Comparison of ENCODE assay signal across 32 mouse cellular contexts in the genomic region with DNA sequence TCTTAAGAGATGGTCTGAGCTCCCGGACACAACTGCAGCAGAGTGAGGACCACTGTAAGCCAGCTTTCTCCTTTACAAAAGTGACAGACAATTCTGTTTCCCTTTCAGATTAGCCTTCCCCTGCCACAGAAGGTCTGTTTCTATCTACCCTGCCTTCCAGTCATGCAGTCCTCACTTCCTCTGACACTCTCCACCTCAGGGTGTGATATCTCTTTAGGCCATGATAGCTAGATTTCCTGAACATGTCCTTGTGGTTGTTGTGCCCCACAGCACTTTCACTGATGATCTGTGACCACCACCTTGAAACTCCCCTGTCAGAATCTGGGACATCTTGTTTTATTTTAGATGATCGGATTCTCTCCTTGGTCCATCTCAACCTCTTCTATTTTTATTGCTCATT.
DNase-seq lines count a peak whose midpoint lies in the region; ATAC-seq lines count a peak whose summit lies in the region.
"Had no signal": no experiment of that assay in that cellular context is flagged by ENCODE, and none has a peak within 500 bp of the region (broad histone marks: within the 10 kb centered on the region; RNA-seq: fewer than 3 reads in every experiment).

No protein-coding gene starts in this region.

- H3K4me3 ChIP-seq in megakaryocyte, embryonic 14.5 days (replicated peaks): peak overlapping the region; percentile 69
- no peak overlapping the region for H3K4me3 ChIP-seq in liver, embryonic 16.5 days (ENCODE audit: low read depth, low read length)
- H3K4me3 ChIP-seq: embryonic facial prominence, embryonic 12.5 days; heart, adult 2 months; hindbrain, embryonic 13.5 days; kidney, embryonic 15.5 days; limb, embryonic 12.5 days; neural tube, embryonic 12.5 days had no signal

- 15% methylated on average over 2 of the region's 2 CpGs for WGBS in liver, embryonic 16.5 days (ENCODE audit: insufficient replicate concordance)

- no peak overlapping the region for H3K9ac ChIP-seq in liver, embryonic 16.5 days (ENCODE audit: low read depth, low read length)
- H3K9ac ChIP-seq: embryonic facial prominence, embryonic 12.5 days; hindbrain, embryonic 13.5 days; kidney, embryonic 15.5 days; limb, embryonic 12.5 days; neural tube, embryonic 12.5 days had no signal

- H3K27ac ChIP-seq in liver, embryonic 16.5 days (ENCODE audit: low read length): no peak overlapping the region
- H3K27ac ChIP-seq: embryonic facial prominence, embryonic 12.5 days; heart, adult 2 months; hindbrain, embryonic 13.5 days; kidney, embryonic 15.5 days; limb, embryonic 12.5 days; neural tube, embryonic 12.5 days had no signal

- H3K27me3 ChIP-seq in megakaryocyte, embryonic 14.5 days (replicated peaks): no peaks in the 10 kb centered on the region
- H3K27me3 ChIP-seq in liver, embryonic 16.5 days (ENCODE audit: control insufficient read depth, insufficient read depth, low read depth, low read length): no peaks in the 10 kb centered on the region
- H3K27me3 ChIP-seq: embryonic facial prominence, embryonic 12.5 days; hindbrain, embryonic 13.5 days; kidney, embryonic 15.5 days; limb, embryonic 12.5 days; neural tube, embryonic 12.5 days had no signal

- H3K9me3 ChIP-seq in megakaryocyte, embryonic 14.5 days: no peaks in the 10 kb centered on the region
- H3K9me3 ChIP-seq in liver, embryonic 16.5 days (replicated peaks; ENCODE audit: control insufficient read depth, low read length): no peaks in the 10 kb centered on the region
- H3K9me3 ChIP-seq: embryonic facial prominence, embryonic 12.5 days; hindbrain, embryonic 13.5 days; kidney, embryonic 15.5 days; limb, embryonic 12.5 days; neural tube, embryonic 12.5 days had no signal

- H3K4me1 ChIP-seq in megakaryocyte, embryonic 14.5 days: peaks cover 35% of the 10 kb centered on the region
- no peaks in the 10 kb centered on the region for H3K4me1 ChIP-seq in liver, embryonic 16.5 days (ENCODE audit: control insufficient read depth, low read depth, low read length)
- H3K4me1 ChIP-seq: embryonic facial prominence, embryonic 12.5 days; hindbrain, embryonic 13.5 days; kidney, embryonic 15.5 days; limb, embryonic 12.5 days; neural tube, embryonic 12.5 days had no signal

- H3K4me2 ChIP-seq in liver, embryonic 16.5 days (ENCODE audit: low read depth, low read length): no peak overlapping the region
- H3K4me2 ChIP-seq: embryonic facial prominence, embryonic 12.5 days; hindbrain, embryonic 13.5 days; kidney, embryonic 15.5 days; limb, embryonic 12.5 days; midbrain, embryonic 11.5 days; neural tube, embryonic 12.5 days had no signal

- intact Hi-C loops in heart, postnatal 14 days (cut with DNase I): no loop called here

- no peak for ATAC-seq in megakaryocyte, adult 5-6 weeks (ENCODE audit: poor library complexity, severe bottlenecking)
- peak; percentile 62 to 86 for ATAC-seq in hematopoietic stem cell, adult 5-6 weeks (replicated peaks in 1 of 2; ENCODE audit: insufficient read depth in 1 of 2, low FRiP score in 2 of 2, low TSS enrichment in 1 of 2, low read depth in 1 of 2, poor library complexity in 2 of 2, severe bottlenecking in 2 of 2)
- peak; percentile 43; the same call in 1 of the 2 replicates for ATAC-seq in liver, embryonic 16.5 days (ENCODE audit: low read depth)
- ATAC-seq: activated CD4-positive, CD25-positive, alpha-beta regulatory T cell, adult 4 months; CD4-positive, CD25-positive, alpha-beta regulatory T cell, adult 4 months; forebrain, embryonic 14.5 days; lung, postnatal 0 days; midbrain, embryonic 16.5 days had no signal

- H3K36me3 ChIP-seq in megakaryocyte, embryonic 14.5 days (replicated peaks; ENCODE audit: low read length): no peaks in the 10 kb centered on the region
- H3K36me3 ChIP-seq in liver, embryonic 16.5 days (ENCODE audit: control insufficient read depth, insufficient read depth): no peaks in the 10 kb centered on the region
- H3K36me3 ChIP-seq: embryonic facial prominence, embryonic 12.5 days; hindbrain, embryonic 13.5 days; kidney, embryonic 15.5 days; limb, embryonic 12.5 days; neural tube, embryonic 12.5 days had no signal

- DNase-seq in heart, postnatal 14 days: no peak
- DNase-seq in gastrocnemius, postnatal 4 days (ENCODE audit: low spot score in 2 of 2): no peak
- no peak for DNase-seq in urinary bladder, adult 18-20 months (ENCODE audit: low spot score in 2 of 2)
- DNase-seq: adrenal gland, postnatal 10 days; cerebellum, adult 11 months; cerebellum, adult 9-10 months; cerebellum, postnatal 36 days; embryo, embryonic 11 days; gastrocnemius, postnatal 25 days; heart, adult 2 months; kidney, adult 18-20 months; kidney, postnatal 25 days; lung, adult 18-20 months; lung, postnatal 4 days; right cerebral cortex, adult 18-20 months; thymus, adult 2 months; thymus, postnatal 4 days had no signal
